Mouse (Mus musculus) ES-E14 (cell line): Measurements from ENCODE around the gene Prkag2. TPM values are rescaled to one million over a fixed set of nuclear protein-coding genes. Genes with fewer than 3 reads are reported as not detected.
A peak's percentile ranks its signal among the peaks of the same experiment; 100 is the strongest.

Experiments used
- DNase-seq: peaks from one replicate; pipeline ENCODE4 v3.0.0-alpha.2; 2013; ENCODE audit warnings: low read depth, low spot score
- H3K27ac ChIP-seq: 2 replicates; pipeline ENCODE4 v1.5.1; 2012; ENCODE audit warnings: low read depth, mild to moderate bottlenecking, low read length, moderate library complexity, mixed read lengths; ENCODE audit not compliant: poor library complexity, insufficient read depth, severe bottlenecking
- H3K36me3 ChIP-seq: 2 replicates; pipeline ENCODE4 v1.6.1; 2012; ENCODE audit warnings: mild to moderate bottlenecking, low read length, moderate library complexity, mixed read lengths; ENCODE audit not compliant: control insufficient read depth, poor library complexity, insufficient read depth, severe bottlenecking
- H3K4me1 ChIP-seq, 2 experiments: fragments of 150-350 bp in 1 of 2; sonication (generic) in 1 of 2; 2 replicates each; pipeline ENCODE4 v1.6.1; 2012; ENCODE audit warnings: low read length in 2 of 2, mild to moderate bottlenecking in 1 of 2, mixed read lengths in 1 of 2; ENCODE audit not compliant: control insufficient read depth in 2 of 2, insufficient read depth in 2 of 2, poor library complexity in 1 of 2
- H3K4me3 ChIP-seq, 2 experiments: fragments of 150-350 bp in 1 of 2; sonication (generic) in 1 of 2; 2 replicates each; pipeline ENCODE4 v1.5.1; 2012; ENCODE audit warnings: low read length in 2 of 2, low read depth in 1 of 2, mild to moderate bottlenecking in 1 of 2, mixed read lengths in 1 of 2; ENCODE audit not compliant: insufficient read depth in 1 of 2, poor library complexity in 1 of 2, severe bottlenecking in 1 of 2
- H3K9ac ChIP-seq: 2 replicates; pipeline ENCODE4 v1.6.1; 2012; ENCODE audit warnings: low read depth, mild to moderate bottlenecking, low read length, mixed read lengths; ENCODE audit not compliant: poor library complexity, insufficient read depth, severe bottlenecking
- H3K9me3 ChIP-seq: fragments of 150-350 bp; sonication (generic); 2 replicates; pipeline ENCODE4 v1.6.1; 2012; ENCODE audit warnings: low read depth, mild to moderate bottlenecking, low read length; ENCODE audit not compliant: control insufficient read depth, insufficient read depth
- CHD2 ChIP-seq: IDR thresholded peaks from 2 replicates; pipeline ENCODE4 v1.6.1; 2014; ENCODE audit warnings: mild to moderate bottlenecking, low read depth, low read length, inconsistent platforms
- HCFC1 ChIP-seq: IDR thresholded peaks from 2 replicates; pipeline ENCODE4 v1.6.1; 2012; ENCODE audit warnings: low read length, inconsistent platforms, borderline replicate concordance; ENCODE audit not compliant: insufficient read depth
- MAFK ChIP-seq: IDR thresholded peaks from 2 replicates; pipeline ENCODE4 v1.6.1; 2014; ENCODE audit warnings: mild to moderate bottlenecking, low read depth, low read length, inconsistent platforms; ENCODE audit not compliant: insufficient read depth
- ZC3H11A ChIP-seq: IDR thresholded peaks from 2 replicates; pipeline ENCODE4 v1.6.1; 2012; ENCODE audit warnings: low read depth, mild to moderate bottlenecking, inconsistent platforms, low read length, borderline replicate concordance
- ZNF384 ChIP-seq: IDR thresholded peaks from 2 replicates; pipeline ENCODE4 v1.6.1; 2012; ENCODE audit warnings: low read depth, low read length, inconsistent platforms
- in situ Hi-C, 2 experiments: fragments of 600-800 bp; cut with MboI; formaldehyde crosslinking; loops; one replicate each; pipeline ENCODE4 v1.15.1; 2025; ENCODE audit warnings: low sequenced_read_pairs in 2 of 2, inconsistent platforms in 1 of 2; ENCODE audit not compliant: unreplicated experiment in 2 of 2
- total RNA-seq: library from RNA; depleted of rRNA; stranded (reverse); fragments of 300-350 nt; gene quantifications from 2 replicates; pipeline ENCODE4 v1.2.3, GENCODE M21; 2012

Prkag2 gene
- total RNA-seq, 1 experiment = 10.5 TPM

DNA sequence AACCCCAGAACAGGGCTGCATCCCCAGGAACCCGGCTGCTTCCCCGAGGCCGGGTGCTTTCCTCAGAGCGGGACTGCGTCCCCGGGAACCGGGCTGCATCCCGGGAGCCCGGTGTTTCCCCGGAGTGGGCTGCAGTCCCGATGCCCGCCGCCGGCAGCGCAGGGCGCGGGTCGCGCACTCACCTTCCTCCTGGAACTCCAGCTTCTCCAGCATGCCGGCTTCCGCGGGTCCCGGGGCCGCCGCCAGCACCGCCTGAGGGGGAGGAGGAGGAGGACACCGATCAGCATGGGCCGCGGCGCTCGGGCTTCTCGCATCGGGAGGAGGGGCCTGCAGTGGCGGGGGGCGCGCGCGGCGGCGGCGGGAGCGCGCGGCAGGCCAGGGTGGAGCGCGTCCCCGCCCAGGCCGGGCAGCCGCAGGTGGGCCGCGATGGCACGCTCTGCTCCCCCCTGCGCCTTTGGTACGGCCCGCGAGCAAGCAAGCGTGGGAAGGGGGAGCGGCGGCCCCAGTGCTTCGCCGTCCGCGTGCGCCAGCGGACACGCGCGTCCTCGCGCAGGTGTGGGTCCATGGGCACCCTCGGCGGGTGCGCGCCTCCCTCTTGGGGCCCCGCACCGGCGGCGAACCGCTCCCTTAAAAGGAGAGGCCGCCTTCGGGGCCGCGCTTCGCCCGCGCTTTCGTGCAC is 192.2 kb downstream of the Prkag2 start:
- TF ChIP-seq HCFC1 (no peak; the same call in 1 of the 2 replicates), ZNF384 (no peak), MAFK (no peak), CHD2 (no peak), ZC3H11A (no peak)
- in situ Hi-C loops = no loop called here
- peak overlapping the region; percentile 88 for H3K27ac ChIP-seq

GRCm38 (mm10) chr5:24907737-24908136 is 192.7 kb downstream of the Prkag2 start:
- H3K36me3 ChIP-seq = no peaks in the 10 kb centered on the region
- H3K9me3 ChIP-seq = no peaks in the 10 kb centered on the region
- H3K9ac ChIP-seq = peak overlapping the region; percentile 93
- DNase-seq = peak; percentile 7
- peak overlapping the region; percentile 80 to 89 for H3K4me3 ChIP-seq
- TF ChIP-seq ZC3H11A = no peak
- no peak for TF ChIP-seq HCFC1
- TF ChIP-seq MAFK = no peak
- no peak for TF ChIP-seq CHD2
- TF ChIP-seq ZNF384 = no peak
- in situ Hi-C loops = no loop called here
- peaks cover 0 to 9% of the 10 kb centered on the region in 2 experiments; a peak in 1 of 4 replicates for H3K4me1 ChIP-seq
- H3K27ac ChIP-seq = no peak overlapping the region

More for the DNA sequence above, 192.2 kb downstream of the Prkag2 start:
- no peaks in the 10 kb centered on the region for H3K36me3 ChIP-seq
- DNase-seq = peak; percentile 76
- peak overlapping the region; percentile 93 for H3K9ac ChIP-seq
- H3K4me3 ChIP-seq = peak overlapping the region; percentile 80 to 89
- peaks cover 0 to 9% of the 10 kb centered on the region in 2 experiments; a peak in 1 of 4 replicates for H3K4me1 ChIP-seq
- no peaks in the 10 kb centered on the region for H3K9me3 ChIP-seq

GRCm38 (mm10) chr5:24906844-24907243 is 193.6 kb downstream of the Prkag2 start:
- TF ChIP-seq HCFC1 = no peak
- TF ChIP-seq ZNF384 = no peak
- TF ChIP-seq CHD2 = no peak
- TF ChIP-seq ZC3H11A = no peak
- TF ChIP-seq MAFK = no peak

GRCm38 (mm10) chr5:24904941-24905340 is 195.5 kb downstream of the Prkag2 start:
- H3K4me3 ChIP-seq = no peak overlapping the region
- TF ChIP-seq ZNF384 (no peak), MAFK (no peak), ZC3H11A (no peak), HCFC1 (no peak), CHD2 (no peak)
- no peak for DNase-seq
- H3K36me3 ChIP-seq = no peaks in the 10 kb centered on the region; the same call in 1 of the 2 replicates
- no peak overlapping the region for H3K27ac ChIP-seq
- H3K4me1 ChIP-seq = peaks cover 0 to 10% of the 10 kb centered on the region in 2 experiments; a peak in 1 of 4 replicates
- in situ Hi-C loops = no loop called here
- H3K9ac ChIP-seq = no peak overlapping the region
- no peaks in the 10 kb centered on the region for H3K9me3 ChIP-seq

More at GRCm38 (mm10) chr5:24906844-24907243, 193.6 kb downstream of the Prkag2 start:
- Histone ChIP-seq H3K27ac (no peak overlapping the region), H3K4me3 (no peak overlapping the region), H3K9ac (no peak overlapping the region), H3K9me3 (no peaks in the 10 kb centered on the region), H3K4me1 (peaks cover 0 to 12% of the 10 kb centered on the region in 2 experiments; a peak in 1 of 4 replicates), H3K36me3 (no peaks in the 10 kb centered on the region; the same call in 1 of the 2 replicates)
- DNase-seq = no peak
- in situ Hi-C loops = no loop called here
